Mouse (Mus musculus): ENCODE results near the gene Kbtbd3. TPM values are rescaled to one million over a fixed set of nuclear protein-coding genes. Genes with fewer than 3 reads are reported as not detected.

The Kbtbd3 gene
- polyA plus RNA-seq, 1 experiment: 0.04 TPM

GRCm38 (mm10) chr9:4375828-4376639 is 66.4 kb downstream of the Kbtbd3 start, which contains the start of gene Msantd4:
Gene Msantd4 (plus strand): TSS chr9:4376562.
- no peak for TF ChIP-seq GATA1 (IDR thresholded peaks at IDR 0.05; ENCODE audit: low read length)

DNA sequence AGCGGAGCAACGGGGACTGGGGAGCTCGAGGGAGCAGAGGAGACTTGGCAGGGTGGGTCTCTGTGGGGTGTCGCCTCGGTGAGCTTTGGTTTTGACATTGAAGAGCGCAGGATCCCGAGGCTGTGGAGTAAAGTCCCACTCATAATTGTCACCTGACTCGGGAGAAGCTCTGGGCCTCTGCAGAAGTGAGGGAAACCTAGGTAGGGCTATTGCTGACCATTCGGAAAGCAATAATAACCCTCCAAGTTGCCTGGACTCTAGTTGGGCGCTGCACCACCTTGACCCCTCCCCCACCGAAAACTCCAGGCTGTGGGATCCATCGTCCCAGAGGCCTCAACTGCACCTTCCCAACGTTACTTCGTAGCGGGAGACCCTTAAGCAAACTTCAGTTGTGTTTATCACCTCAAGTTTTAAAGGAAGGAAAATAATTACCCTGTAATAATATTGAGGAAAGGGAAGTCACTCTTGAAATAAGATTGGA is 67.0 kb downstream of the Kbtbd3 start:
- no peak for TF ChIP-seq GATA1 (IDR thresholded peaks at IDR 0.05; ENCODE audit: low read length)

Other genes with a start within 250 kb of the Kbtbd3 start
- 3.5 and 5.0 TPM in 2 replicates for gene Aasdhppt, start 362 bp upstream of the Kbtbd3 start, polyA plus RNA-seq (2012)
- gene Msantd4, start 66.7 kb downstream of the Kbtbd3 start, polyA plus RNA-seq (2012): 2.1 and 3.3 TPM in 2 replicates

Measured in G1E-ER4 (cell line).